Mouse (Mus musculus) bone marrow, adult 2 months (tissue): Measurements from ENCODE around the gene Gpr183.

Experiments
- CTCF ChIP-seq: fragments of 200-500 bp; IDR thresholded peaks from 2 replicates; pipeline ENCODE4 v1.5.1; 2011; ENCODE audit warnings: low read length, control low read depth; ENCODE audit not compliant: control insufficient read depth, insufficient read depth
- POLR2A ChIP-seq: fragments of 200-500 bp; IDR thresholded peaks from 2 replicates; pipeline ENCODE4 v1.6.1; 2011; ENCODE audit warnings: low read depth, mild to moderate bottlenecking, control low read depth, low read length, borderline replicate concordance; ENCODE audit not compliant: control insufficient read depth

- TF ChIP-seq POLR2A (no peak), CTCF (no peak)
These were observed 4.5 kb downstream of the Gpr183 start for GRCm38 (mm10) chr14:121960531-121960930.
